ENCODE assay signal across 9 mouse cellular contexts in the genomic region with DNA sequence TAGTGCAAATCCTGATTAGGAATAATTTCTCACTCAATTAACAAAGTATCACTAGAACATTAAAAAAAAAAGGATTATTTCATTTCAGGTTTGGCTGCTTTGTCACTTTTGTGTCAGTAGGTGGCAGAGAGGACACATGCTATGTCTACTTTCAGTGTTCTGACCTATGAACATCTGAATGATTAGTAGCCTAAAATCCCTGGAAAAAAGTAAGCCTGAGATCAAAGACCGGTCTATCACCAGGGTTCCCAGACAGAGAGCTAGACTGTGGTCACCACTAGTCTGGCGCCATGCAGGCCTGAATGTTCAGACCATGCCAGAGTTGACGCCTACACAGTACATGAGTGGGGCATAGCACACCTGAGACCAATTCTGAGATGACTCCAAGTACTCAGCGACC. TPM values are rescaled to one million over a fixed set of nuclear protein-coding genes. Genes with fewer than 3 reads are reported as not detected.
DNase-seq lines count a peak whose midpoint lies in the region; ATAC-seq and TF ChIP-seq lines count a peak whose summit lies in the region.
"Had no signal": no experiment of that assay in that cellular context is flagged by ENCODE, and none has a peak within 500 bp of the region (broad histone marks: within the 10 kb centered on the region; RNA-seq: fewer than 3 reads in every experiment).

No protein-coding gene starts in this region.

- TF ChIP-seq POLR2A in lung, adult 2 months (IDR thresholded peaks at IDR 0.05; ENCODE audit: borderline replicate concordance, extremely low read depth, low read depth, low read length), result no peak
- no peak for TF ChIP-seq POLR2A in thymus, adult 2 months (IDR thresholded peaks at IDR 0.05; ENCODE audit: control insufficient read depth, extremely low read depth, insufficient read depth, low read length, poor library complexity)

- no peaks in the 10 kb centered on the region for H3K9me3 ChIP-seq in midbrain, postnatal 0 days (ENCODE audit: low read length)

- no peak overlapping the region for H3K4me3 ChIP-seq in lung, adult 2 months (replicated peaks; ENCODE audit: extremely low read depth, low read depth, low read length)
- no peak overlapping the region for H3K4me3 ChIP-seq in midbrain, postnatal 0 days (ENCODE audit: low read depth, low read length)
- H3K4me3 ChIP-seq in thymus, adult 2 months (ENCODE audit: control insufficient read depth, insufficient read depth, low read length), result no peak overlapping the region

- H3K27ac ChIP-seq in midbrain, postnatal 0 days (ENCODE audit: low read depth, low read length), result no peak overlapping the region
- no peak overlapping the region for H3K27ac ChIP-seq in thymus, adult 2 months (ENCODE audit: control insufficient read depth, insufficient read depth, low read length)

- DNase-seq in embryo, embryonic 10 days (ENCODE audit: low spot score), result peak; percentile 23
- DNase-seq in embryo, embryonic 9.5 days (ENCODE audit: extremely low spot score), result no peak
- no peak for DNase-seq in lung, adult 2 months
- no peak for DNase-seq in lung, postnatal 10 days
- DNase-seq in c-Kit-positive CD71-positive TER-119-positive erythroid progenitor cells, embryonic 14.5 days (ENCODE audit: low spot score), result peak; percentile 3
- peak; percentile 17 for DNase-seq in midbrain, postnatal 0 days (ENCODE audit: low spot score)
- DNase-seq in cerebellum, adult 11-12 months, result no peak
- no peak for DNase-seq in thymus, adult 2 months
- DNase-seq: cerebellum, adult 9-11 months had no signal

- ATAC-seq in midbrain, postnatal 0 days (ENCODE audit: low FRiP score), result 0 out of 2 replicates have a peak, but pooled peaks have one; percentile 38

- H3K36me3 ChIP-seq in midbrain, postnatal 0 days (ENCODE audit: insufficient read depth, low read length), result no peaks in the 10 kb centered on the region
- no peaks in the 10 kb centered on the region for H3K36me3 ChIP-seq in thymus, adult 2 months (ENCODE audit: control insufficient read depth, insufficient read depth, low read length)

- H3K4me1 ChIP-seq in lung, adult 2 months (ENCODE audit: control insufficient read depth, insufficient read depth, low read length), result no peaks in the 10 kb centered on the region
- H3K4me1 ChIP-seq in midbrain, postnatal 0 days (ENCODE audit: insufficient read depth, low read length), result peaks cover 4% of the 10 kb centered on the region; the same call in 1 of the 2 replicates
- peaks cover 3% of the 10 kb centered on the region; the same call in 1 of the 2 replicates for H3K4me1 ChIP-seq in thymus, adult 2 months (replicated peaks; ENCODE audit: control insufficient read depth, insufficient read depth, low read length)

- WGBS in lung, adult 2 months, result 62% methylated on average over 4 of the region's 4 CpGs
- WGBS in midbrain, postnatal 0 days, result 71% methylated on average over 4 of the region's 4 CpGs
- 74% methylated on average over 4 of the region's 4 CpGs for WGBS in thymus, adult 2 months

- TF ChIP-seq CTCF in lung, adult 2 months (IDR thresholded peaks at IDR 0.05; ENCODE audit: insufficient read depth, low read length), result 0 out of 2 replicates have a peak, but pooled peaks have one; percentile 0
- peak; percentile 77 for TF ChIP-seq CTCF in midbrain, postnatal 0 days (IDR thresholded peaks at IDR 0.05)
- TF ChIP-seq CTCF in thymus, adult 2 months (IDR thresholded peaks at IDR 0.05; ENCODE audit: borderline replicate concordance, control insufficient read depth, extremely low read depth, insufficient read depth, low read length, poor library complexity), result no peak

- no peak overlapping the region for H3K9ac ChIP-seq in midbrain, postnatal 0 days (replicated peaks; ENCODE audit: low read length, poor library complexity, severe bottlenecking)

- no peak overlapping the region for H3K4me2 ChIP-seq in midbrain, postnatal 0 days (ENCODE audit: low read depth, low read length, poor library complexity, severe bottlenecking)

- H3K27me3 ChIP-seq in midbrain, postnatal 0 days (ENCODE audit: insufficient read depth, low read length), result no peaks in the 10 kb centered on the region
- H3K27me3 ChIP-seq in thymus, adult 2 months (ENCODE audit: control insufficient read depth, insufficient read depth, low read length), result no peaks in the 10 kb centered on the region

RNA-seq across cellular contexts. Expression of a gene that starts 30.6 kb away (rescaled TPM):
- polyA plus RNA-seq in lung, adult 2 months (2012; rRNA removed), result 4.7 and 8.4 TPM in 2 replicates
- total RNA-seq in midbrain, postnatal 0 days (2014; rRNA removed), result 33.2 and 38.7 TPM in 2 replicates
- polyA plus RNA-seq in midbrain, postnatal 0 days (2015; fragmentation: Nextera tagmentation; extraction: Ambion mirVana), result 43.4 and 46.7 TPM in 2 replicates
- 12.0 and 13.4 TPM in 2 replicates for polyA plus RNA-seq in thymus, adult 2 months (2012; rRNA removed)

Comparison
In these comparisons a context has a peak if more than half of its experiments do, and no peak if none do; other contexts are left out.
1. DNase-seq: peak in embryo, embryonic 10 days (single experiment), c-Kit-positive CD71-positive TER-119-positive erythroid progenitor cells, embryonic 14.5 days (single experiment) and midbrain, postnatal 0 days (single experiment); none in embryo, embryonic 9.5 days (single experiment), lung, adult 2 months (single experiment), lung, postnatal 10 days (single experiment), cerebellum, adult 11-12 months (single experiment) and thymus, adult 2 months (single experiment).